Mouse (Mus musculus): ENCODE measurements around the gene Id2. TPM values are rescaled to one million over a fixed set of nuclear protein-coding genes. Genes with fewer than 3 reads are reported as not detected.

Id2 gene
- 168 TPM for polyA plus RNA-seq (2015; fragmentation: Illumina TruSeq; extraction: RNeasy Lipid Tissue Mini Kit (QIAGEN cat#74804); ENCODE audit: insufficient read depth, low replicate concordance)

GRCm38 (mm10) chr12:25097052-25097209, at the start of gene Id2:
TSS of gene Id2 (minus strand) at chr12:25097140.

Other genes starting within 250 kb of the Id2 start
- 63.1 TPM for gene Kidins220, start 122.2 kb downstream of the Id2 start, polyA plus RNA-seq (2015; fragmentation: Illumina TruSeq; extraction: RNeasy Lipid Tissue Mini Kit (QIAGEN cat#74804); ENCODE audit: insufficient read depth, low replicate concordance)